Mouse (Mus musculus): ENCODE measurements around the gene Fgd6.

DNA sequence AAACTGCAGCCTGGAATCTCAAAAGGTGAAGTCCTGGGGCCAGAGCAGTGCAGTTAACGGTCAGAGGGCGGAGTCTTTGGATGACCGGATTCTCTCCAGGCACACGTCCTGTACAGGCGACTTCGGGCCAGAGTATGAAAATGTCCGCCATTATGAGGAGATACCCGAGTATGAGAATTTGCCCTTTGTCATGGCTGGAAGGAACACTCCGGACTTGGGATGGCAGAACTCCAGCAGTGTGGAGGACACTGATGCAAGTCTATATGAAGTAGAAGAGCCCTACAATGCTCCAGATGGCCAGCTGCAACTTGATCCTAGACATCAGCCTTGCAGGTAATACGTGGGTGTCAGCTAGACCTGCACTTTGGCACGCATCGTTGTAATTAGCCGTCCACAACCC lies 9.5 kb downstream of the Fgd6 start:
- TF ChIP-seq CTCF (IDR thresholded peaks at IDR 0.05; ENCODE audit: low read depth), result no peak
- no peak for TF ChIP-seq EP300 (optimal IDR thresholded peaks at IDR 0.05)
